Mouse (Mus musculus) embryo, embryonic 11.5 days (tissue): Measurements from ENCODE around the gene Gm17359.

Source experiments
- DNase-seq: peaks from one replicate; pipeline ENCODE4 v3.0.0-alpha.2; 2012; ENCODE audit warnings: low read depth, low spot score

The Gm17359 gene

GRCm38 (mm10) chr3:79349311-79349710, 12.8 kb downstream of the Gm17359 start:
- no peak for DNase-seq

GRCm38 (mm10) chr3:79358721-79359120, 22.3 kb downstream of the Gm17359 start:
- no peak for DNase-seq

GRCm38 (mm10) chr3:79360317-79361101, 24.0 kb downstream of the Gm17359 start:
- no peak for DNase-seq

- DNase-seq: no peak
These were observed 29.6 kb downstream of the Gm17359 start for GRCm38 (mm10) chr3:79366098-79366497.

- no peak for DNase-seq
These were observed 31.8 kb downstream of the Gm17359 start for GRCm38 (mm10) chr3:79368306-79368705.

- no peak for DNase-seq
These were observed 34.0 kb downstream of the Gm17359 start for GRCm38 (mm10) chr3:79370385-79370929.

- DNase-seq: no peak
These were observed 35.2 kb downstream of the Gm17359 start for GRCm38 (mm10) chr3:79371506-79372195.

GRCm38 (mm10) chr3:79373930-79374329, 37.5 kb downstream of the Gm17359 start:
- DNase-seq: no peak

- DNase-seq: no peak
These were observed 41.6 kb downstream of the Gm17359 start for GRCm38 (mm10) chr3:79378086-79378485.

GRCm38 (mm10) chr3:79379255-79379836, 42.9 kb downstream of the Gm17359 start:
- DNase-seq: no peak

- no peak for DNase-seq
These were observed 43.6 kb downstream of the Gm17359 start for GRCm38 (mm10) chr3:79379873-79380595.

GRCm38 (mm10) chr3:79381398-79381797, 44.9 kb downstream of the Gm17359 start:
- no peak for DNase-seq

GRCm38 (mm10) chr3:79385434-79386029, 49.1 kb downstream of the Gm17359 start:
- DNase-seq: no peak

- no peak for DNase-seq
These were observed 52.6 kb downstream of the Gm17359 start for GRCm38 (mm10) chr3:79389081-79389480.

GRCm38 (mm10) chr3:79400552-79400951, 64.1 kb downstream of the Gm17359 start:
- no peak for DNase-seq

GRCm38 (mm10) chr3:79402056-79402455, 65.6 kb downstream of the Gm17359 start:
- DNase-seq: no peak

- DNase-seq: no peak
These were observed 72.1 kb downstream of the Gm17359 start for GRCm38 (mm10) chr3:79408546-79408945.

GRCm38 (mm10) chr3:79409927-79410628, 73.6 kb downstream of the Gm17359 start:
- no peak for DNase-seq

GRCm38 (mm10) chr3:79410629-79410995, 74.2 kb downstream of the Gm17359 start:
- DNase-seq: no peak

GRCm38 (mm10) chr3:79411666-79412065, 75.2 kb downstream of the Gm17359 start:
- no peak for DNase-seq

- no peak for DNase-seq
These were observed 77.0 kb downstream of the Gm17359 start for GRCm38 (mm10) chr3:79413492-79413891.
